Mouse (Mus musculus): ENCODE results near the gene Esrrg.

GRCm38 (mm10) chr1:187956702-187957101, 348.1 kb downstream of the Esrrg start:
- TF ChIP-seq CTCF (IDR thresholded peaks at IDR 0.05; ENCODE audit: insufficient read depth, low read depth, low read length) (no peak), POLR2A (IDR thresholded peaks at IDR 0.05; ENCODE audit: insufficient read depth, low read depth, low read length) (no peak)
